Mouse (Mus musculus) liver, postnatal 0 days (tissue): ENCODE measurements around the gene Sept4.

Experiments used
- CTCF ChIP-seq: sonication (generic); IDR thresholded peaks from 2 replicates; pipeline ENCODE4 v1.5.1; 2016; ENCODE audit warnings: antibody characterized with exemption, low read depth
- EP300 ChIP-seq: IDR thresholded peaks from 2 replicates; pipeline ENCODE4 v1.6.1; 2016; ENCODE audit warnings: antibody characterized with exemption, low read depth, mild to moderate bottlenecking

DNA sequence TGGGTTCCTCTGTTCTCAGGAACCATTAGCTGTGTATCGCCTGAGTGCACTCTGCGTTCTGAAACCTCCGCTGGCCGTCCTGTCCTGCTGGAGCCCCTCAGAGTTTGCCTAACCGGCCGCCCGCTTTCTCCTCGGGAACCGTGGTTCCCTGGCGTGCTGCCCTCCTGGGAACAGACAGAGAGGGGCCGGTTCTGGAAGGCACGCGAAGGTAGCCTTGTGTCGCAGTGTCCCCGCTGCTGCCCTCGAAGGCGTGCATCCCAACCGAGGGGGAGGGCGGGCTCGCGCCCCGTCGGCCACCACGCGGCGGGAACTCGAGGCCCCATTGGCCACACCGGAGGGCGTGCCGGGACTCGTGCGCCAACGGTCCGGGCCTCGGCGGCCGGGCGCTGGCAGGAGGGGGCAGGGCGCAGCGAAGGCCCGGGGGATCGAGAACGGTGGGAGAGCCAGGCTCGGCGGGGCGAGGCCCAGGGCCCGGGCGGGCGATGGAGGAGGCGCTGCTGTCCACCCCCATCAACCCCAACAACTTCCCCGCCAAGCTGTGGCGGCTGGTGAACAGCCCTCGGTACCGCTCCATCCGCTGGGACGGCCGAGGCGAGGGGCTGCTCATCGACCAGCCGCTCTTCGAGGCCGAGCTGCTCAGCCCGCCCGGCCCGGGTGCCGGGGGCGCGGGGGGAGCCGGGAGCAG, 48.2 kb downstream of the Sept4 start, which contains the start of gene Hsf5:
- no peak for TF ChIP-seq CTCF
- TF ChIP-seq EP300, result no peak
